Mouse (Mus musculus) stomach, embryonic 14.5 days (tissue): Measurements from ENCODE around the gene Erc2. TPM values are rescaled to one million over a fixed set of nuclear protein-coding genes. Genes with fewer than 3 reads are reported as not detected.
A peak's percentile ranks its signal among the peaks of the same experiment; 100 is the strongest.

Experiments used
- ATAC-seq: fragments of 200-750 bp; cut with Nextera tagmentation; 2 replicates; pipeline ENCODE4 v1.8.0; 2017; ENCODE audit warnings: low read depth, moderate TSS enrichment; ENCODE audit not compliant: insufficient number of reproducible peaks, insufficient read depth, low FRiP score
- H3K27ac ChIP-seq: fragments of 300-500 bp; sonication (generic); 2 replicates; pipeline ENCODE4 v1.5.1; 2014; ENCODE audit warnings: mild to moderate bottlenecking, low read length, moderate library complexity, mixed read lengths
- H3K27me3 ChIP-seq: fragments of 300-500 bp; sonication (generic); 2 replicates; pipeline ENCODE4 v1.6.1; 2014; ENCODE audit warnings: low read length, control low read depth, mixed read lengths; ENCODE audit not compliant: control insufficient read depth, insufficient read depth
- H3K36me3 ChIP-seq: fragments of 300-500 bp; sonication (generic); 2 replicates; pipeline ENCODE4 v1.6.1; 2014; ENCODE audit warnings: mild to moderate bottlenecking, control low read depth, low read length, moderate library complexity, mixed read lengths; ENCODE audit not compliant: control insufficient read depth, insufficient read depth
- H3K4me1 ChIP-seq: fragments of 300-500 bp; sonication (generic); 2 replicates; pipeline ENCODE4 v1.6.1; 2014; ENCODE audit warnings: low read length, control low read depth, mixed read lengths; ENCODE audit not compliant: control insufficient read depth, insufficient read depth
- H3K4me2 ChIP-seq: fragments of 300-500 bp; sonication (generic); replicated peaks from 2 replicates; pipeline ENCODE4 v1.6.1; 2014; ENCODE audit warnings: low read depth, low read length, control low read depth
- H3K4me3 ChIP-seq: fragments of 300-500 bp; sonication (generic); 2 replicates; pipeline ENCODE4 v1.5.1; 2014; ENCODE audit warnings: low read depth, low read length, control low read depth
- H3K9ac ChIP-seq: fragments of 300-500 bp; sonication (generic); replicated peaks from 2 replicates; pipeline ENCODE4 v1.6.1; 2014; ENCODE audit warnings: low read depth, mild to moderate bottlenecking, control low read depth, low read length, moderate library complexity, mixed read lengths
- H3K9me3 ChIP-seq: fragments of 300-500 bp; sonication (generic); 2 replicates; pipeline ENCODE4 v1.6.1; 2016; ENCODE audit warnings: low read depth, low read length, control low read depth; ENCODE audit not compliant: control insufficient read depth
- WGBS: fragments of 180-500 bp; shearing (Covaris S2); extraction: QIAGEN DNeasy Blood & Tissue Kit; methylation state at CpG from one replicate; pipeline ENCODE4 v1.1.7; 2014; 5-methylcytosine and 5-hydroxymethylcytosine counted together
- polyA plus RNA-seq: library from polyadenylated mRNA; unstranded; fragments of >200 nt; fragmentation: Nextera tagmentation; extraction: Ambion mirVana; gene quantifications from 2 replicates; pipeline ENCODE4 v1.2.1, GENCODE M21; 2014

The Erc2 gene
- polyA plus RNA-seq, 1 experiment from 2014 or later, result 7.7 TPM

DNA sequence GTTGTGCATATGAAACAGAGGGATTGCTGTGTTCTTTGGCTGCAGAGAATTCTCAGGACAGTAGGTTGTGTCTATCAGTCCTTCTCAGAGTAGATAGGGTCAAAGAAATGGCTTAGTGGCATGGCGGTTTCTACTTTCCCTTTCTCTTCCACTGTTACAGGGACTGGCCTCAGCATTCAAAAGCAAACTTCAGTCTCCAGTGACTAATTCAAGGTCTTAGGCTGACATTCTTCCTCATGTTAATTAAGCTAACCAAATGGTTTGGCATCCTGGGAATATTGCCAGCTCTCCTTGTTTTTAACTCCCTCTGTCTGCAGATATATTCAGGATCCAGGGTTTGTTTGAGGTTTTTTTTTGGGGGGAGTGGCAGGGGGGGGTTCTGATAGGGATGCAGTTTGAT, 408.6 kb downstream of the Erc2 start:
- no peaks in the 10 kb centered on the region for H3K27me3 ChIP-seq
- H3K36me3 ChIP-seq, result no peaks in the 10 kb centered on the region
- 84% methylated on average over 1 of the region's 1 CpGs for WGBS
- H3K4me2 ChIP-seq, result no peak overlapping the region
- no peak overlapping the region for H3K4me3 ChIP-seq
- H3K4me1 ChIP-seq, result no peaks in the 10 kb centered on the region
- H3K9ac ChIP-seq, result no peak overlapping the region
- no peaks in the 10 kb centered on the region for H3K9me3 ChIP-seq
- no peak for ATAC-seq
- no peak overlapping the region for H3K27ac ChIP-seq

DNA sequence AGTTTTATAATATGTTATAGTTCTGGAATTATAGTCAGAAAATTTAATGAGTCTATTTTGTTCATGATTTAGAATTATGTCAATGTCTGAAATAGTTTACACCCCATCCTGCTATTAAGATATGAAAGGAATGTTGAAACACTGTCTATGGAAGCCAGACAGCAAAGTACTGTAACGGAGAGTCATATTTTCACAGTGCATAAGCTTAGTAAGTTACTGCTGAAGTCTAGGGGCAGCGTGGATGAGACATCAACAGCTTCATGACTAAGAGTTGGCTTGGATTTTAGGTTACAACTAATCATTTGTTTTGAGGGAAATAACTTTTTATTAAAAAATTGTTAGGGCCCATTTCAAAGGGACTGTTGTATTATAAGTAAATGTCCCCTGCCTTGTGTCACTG, 412.8 kb downstream of the Erc2 start:
- ATAC-seq, result no peak
- H3K36me3 ChIP-seq, result no peaks in the 10 kb centered on the region
- WGBS, result 62% methylated on average over 2 of the region's 2 CpGs
- no peaks in the 10 kb centered on the region for H3K9me3 ChIP-seq
- no peak overlapping the region for H3K4me2 ChIP-seq
- no peaks in the 10 kb centered on the region for H3K4me1 ChIP-seq
- no peaks in the 10 kb centered on the region for H3K27me3 ChIP-seq
- no peak overlapping the region for H3K4me3 ChIP-seq
- no peak overlapping the region for H3K27ac ChIP-seq
- H3K9ac ChIP-seq, result no peak overlapping the region

DNA sequence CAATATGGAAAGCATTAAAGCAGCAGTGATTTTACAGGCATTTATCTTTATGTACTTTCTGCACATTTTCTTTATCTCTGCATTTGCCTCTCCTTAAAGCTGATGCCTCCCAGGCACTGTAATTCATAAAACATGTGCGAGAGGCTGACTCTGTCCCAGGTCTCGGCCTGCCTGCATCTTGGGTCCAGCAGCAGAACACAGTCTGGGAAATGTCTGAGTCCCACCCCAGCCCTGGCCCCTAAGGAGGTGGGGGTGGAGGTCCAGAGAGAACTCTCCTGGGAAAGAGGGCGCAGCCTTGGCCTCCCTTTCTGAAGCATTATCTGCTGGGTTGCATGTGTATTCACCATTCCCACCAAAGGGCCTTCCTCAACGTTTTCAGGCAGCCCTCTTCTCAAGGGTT, 420.9 kb downstream of the Erc2 start:
- Histone ChIP-seq H3K27ac (no peak overlapping the region), H3K36me3 (no peaks in the 10 kb centered on the region), H3K4me3 (no peak overlapping the region), H3K4me2 (no peak overlapping the region), H3K27me3 (no peaks in the 10 kb centered on the region), H3K9ac (no peak overlapping the region), H3K4me1 (no peaks in the 10 kb centered on the region), H3K9me3 (no peaks in the 10 kb centered on the region)
- 58% methylated on average over 4 of the region's 4 CpGs for WGBS
- peak; percentile 56; the same call in 1 of the 2 replicates for ATAC-seq

- Histone ChIP-seq H3K4me2 (no peak overlapping the region), H3K36me3 (no peaks in the 10 kb centered on the region), H3K27ac (no peak overlapping the region), H3K9me3 (no peaks in the 10 kb centered on the region), H3K27me3 (no peaks in the 10 kb centered on the region), H3K9ac (no peak overlapping the region), H3K4me3 (no peak overlapping the region), H3K4me1 (no peaks in the 10 kb centered on the region)
- no peak for ATAC-seq
- 73% methylated on average over 5 of the region's 5 CpGs for WGBS
Observed at GRCm38 (mm10) chr14:28051646-28052045, 429.4 kb downstream of the Erc2 start.

- H3K4me2 ChIP-seq, result no peak overlapping the region
Observed at GRCm38 (mm10) chr14:28057159-28057884, 435.1 kb downstream of the Erc2 start.

DNA sequence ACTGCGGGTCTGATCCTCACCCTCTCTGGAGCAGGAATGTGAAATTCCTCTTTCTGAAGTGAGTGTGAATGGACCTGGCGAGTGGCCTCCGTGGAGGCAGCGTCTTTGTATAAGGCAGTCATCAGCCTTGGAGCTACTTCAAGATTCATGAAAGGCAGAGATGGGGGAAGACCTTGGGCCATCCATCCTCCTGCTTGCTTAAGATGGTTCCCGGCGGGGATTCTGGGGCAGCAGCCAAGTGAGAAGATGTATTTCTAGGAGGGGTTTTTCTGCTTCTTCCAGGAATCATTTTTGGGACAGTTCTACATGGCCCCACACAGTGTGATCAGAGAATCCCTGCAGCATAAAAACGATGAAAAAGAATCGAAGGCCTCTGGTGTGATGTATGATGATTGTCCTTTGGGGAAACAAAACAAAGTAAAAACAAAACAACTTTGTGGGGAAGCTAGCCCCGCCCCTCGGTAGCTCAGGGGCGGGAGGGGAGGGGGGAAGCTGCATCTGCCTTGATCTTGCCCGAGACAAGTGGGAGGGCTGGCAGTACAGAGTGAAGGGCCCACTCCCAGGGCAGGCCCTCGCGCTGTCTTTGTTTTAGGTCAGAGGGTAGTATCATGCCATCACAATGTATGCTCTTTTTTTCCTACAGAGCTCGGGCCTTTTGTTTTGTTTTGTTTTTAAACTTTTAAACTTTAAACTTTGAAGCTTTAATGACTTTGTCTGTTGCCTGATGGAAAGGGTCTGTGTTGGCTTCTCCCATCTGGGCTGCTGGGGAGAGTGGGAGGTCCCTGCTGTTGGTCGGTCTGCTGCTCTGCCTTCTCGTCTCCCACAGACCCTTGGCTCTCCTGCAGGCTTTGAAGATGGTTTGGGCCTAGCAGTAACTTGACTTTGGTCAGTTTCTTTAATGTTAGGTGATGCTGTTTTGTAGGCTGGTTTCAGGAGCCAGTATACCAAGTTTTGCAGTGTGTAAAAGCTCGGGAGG, 435.9 kb downstream of the Erc2 start:
- peak; percentile 33; the same call in 1 of the 2 replicates for ATAC-seq
- Histone ChIP-seq H3K9me3 (no peaks in the 10 kb centered on the region), H3K4me3 (no peak overlapping the region), H3K27ac (peak overlapping the region; percentile 48; the same call in 1 of the 2 replicates), H3K27me3 (no peaks in the 10 kb centered on the region), H3K4me1 (no peaks in the 10 kb centered on the region), H3K9ac (no peak overlapping the region), H3K4me2 (no peak overlapping the region), H3K36me3 (no peaks in the 10 kb centered on the region)
- whole genome bisulfite sequencing, result 16% methylated on average over 18 of the region's 18 CpGs

More at GRCm38 (mm10) chr14:28057159-28057884, 435.1 kb downstream of the Erc2 start:
- no peaks in the 10 kb centered on the region for H3K36me3 ChIP-seq
- H3K4me1 ChIP-seq, result no peaks in the 10 kb centered on the region
- H3K27me3 ChIP-seq, result no peaks in the 10 kb centered on the region
- ATAC-seq, result no peak
- H3K9me3 ChIP-seq, result no peaks in the 10 kb centered on the region
- peak overlapping the region; percentile 48; the same call in 1 of the 2 replicates for H3K27ac ChIP-seq
- H3K9ac ChIP-seq, result no peak overlapping the region
- WGBS, result 65% methylated on average over 11 of the region's 11 CpGs
- no peak overlapping the region for H3K4me3 ChIP-seq

- no peak overlapping the region for H3K9ac ChIP-seq
- H3K9me3 ChIP-seq, result no peaks in the 10 kb centered on the region
- no peak for ATAC-seq
- no peak overlapping the region for H3K27ac ChIP-seq
- no peaks in the 10 kb centered on the region for H3K27me3 ChIP-seq
- H3K4me3 ChIP-seq, result no peak overlapping the region
- H3K4me2 ChIP-seq, result no peak overlapping the region
- H3K4me1 ChIP-seq, result no peaks in the 10 kb centered on the region
- WGBS, result 82% methylated on average over 4 of the region's 4 CpGs
- no peaks in the 10 kb centered on the region for H3K36me3 ChIP-seq
Observed at GRCm38 (mm10) chr14:28060891-28061290, 438.7 kb downstream of the Erc2 start.

- H3K4me3 ChIP-seq, result no peak overlapping the region
- WGBS, result 73% methylated on average over 3 of the region's 3 CpGs
Observed at GRCm38 (mm10) chr14:28061649-28062375, 439.6 kb downstream of the Erc2 start.

More at GRCm38 (mm10) chr14:28061649-28062375, 439.6 kb downstream of the Erc2 start:
- H3K27ac ChIP-seq, result no peak overlapping the region
- H3K36me3 ChIP-seq, result no peaks in the 10 kb centered on the region
- no peak overlapping the region for H3K9ac ChIP-seq
- H3K4me2 ChIP-seq, result no peak overlapping the region
- no peaks in the 10 kb centered on the region for H3K27me3 ChIP-seq
- H3K9me3 ChIP-seq, result no peaks in the 10 kb centered on the region
- no peaks in the 10 kb centered on the region for H3K4me1 ChIP-seq
- ATAC-seq, result no peak
